Mouse (Mus musculus) forebrain, embryonic 10.5 days (tissue): ENCODE measurements around the gene Nod2. TPM values are rescaled to one million over a fixed set of nuclear protein-coding genes. Genes with fewer than 3 reads are reported as not detected.

ENCODE experiments used
- DNase-seq: peaks from one replicate; pipeline ENCODE4 v3.0.0-alpha.2; 2017; ENCODE audit warnings: low spot score; ENCODE audit errors: extremely low spot score
- H3K27ac ChIP-seq: fragments of 300-500 bp; sonication (generic); 2 replicates; pipeline ENCODE4 v1.5.1; 2016; ENCODE audit warnings: mild to moderate bottlenecking
- H3K27me3 ChIP-seq: fragments of 300-500 bp; sonication (generic); 2 replicates; pipeline ENCODE4 v1.6.1; 2016; ENCODE audit warnings: mild to moderate bottlenecking; ENCODE audit not compliant: poor library complexity, severe bottlenecking
- H3K36me3 ChIP-seq: fragments of 300-500 bp; sonication (generic); replicated peaks from 2 replicates; pipeline ENCODE4 v1.6.1; 2016; ENCODE audit warnings: mild to moderate bottlenecking, moderate library complexity
- H3K4me1 ChIP-seq: fragments of 300-500 bp; sonication (generic); 2 replicates; pipeline ENCODE4 v1.6.1; 2016
- H3K4me3 ChIP-seq: fragments of 300-500 bp; sonication (generic); 2 replicates; pipeline ENCODE4 v1.5.1; 2016; ENCODE audit warnings: mild to moderate bottlenecking, moderate library complexity
- H3K9me3 ChIP-seq: fragments of 300-500 bp; sonication (generic); 2 replicates; pipeline ENCODE4 v1.6.1; 2016; ENCODE audit warnings: mild to moderate bottlenecking, moderate library complexity
- WGBS: fragments of 180-500 bp; shearing (Covaris S2); methylation state at CpG from one replicate; pipeline ENCODE4 v1.1.7; 2016; 5-methylcytosine and 5-hydroxymethylcytosine counted together
- polyA plus RNA-seq: library from polyadenylated mRNA; unstranded; fragments of >200 nt; fragmentation: Nextera tagmentation; extraction: Ambion mirVana; gene quantifications from 2 replicates; pipeline ENCODE4 v1.2.1, GENCODE M21; 2016

Nod2 gene
- polyA plus RNA-seq, 1 experiment from 2014 or later, result 0.07 TPM

DNA sequence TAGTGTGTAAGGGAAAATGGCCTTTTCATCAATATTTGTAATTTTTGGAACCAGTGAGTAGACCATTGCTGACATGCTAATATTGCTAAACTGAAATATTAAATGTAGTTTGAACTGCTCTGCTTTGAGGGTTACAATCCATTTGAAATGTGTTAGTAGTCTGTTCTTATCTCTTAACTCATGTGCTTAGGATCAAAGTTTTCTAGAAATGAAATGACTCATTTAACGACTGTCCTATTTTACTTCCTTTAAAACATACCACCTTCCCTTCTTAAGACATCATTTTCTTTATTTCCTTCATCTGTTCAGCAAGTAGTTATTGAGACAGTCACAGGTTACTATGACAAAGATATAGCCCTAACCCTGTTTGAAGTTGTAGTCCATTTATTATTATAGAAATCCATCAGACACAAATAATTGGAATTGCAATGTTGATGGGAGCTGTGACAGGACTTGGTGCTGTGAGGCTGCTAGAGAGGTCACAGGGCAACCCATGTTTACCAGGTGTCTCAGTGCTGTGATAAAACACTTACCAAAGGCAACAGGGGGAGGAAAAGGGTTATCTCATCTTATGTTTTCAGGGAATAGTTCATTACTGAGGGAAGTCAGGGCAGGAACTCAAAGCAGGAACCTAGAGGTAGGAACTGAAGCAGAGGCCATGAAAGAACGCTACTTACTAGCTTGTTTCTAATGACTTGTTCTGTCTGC lies 76.3 kb downstream of the Nod2 start:
- no peaks in the 10 kb centered on the region for H3K4me1 ChIP-seq
- no peak for DNase-seq
- WGBS, result 91% methylated on average over 2 of the region's 2 CpGs
- no peak overlapping the region for H3K27ac ChIP-seq
- H3K9me3 ChIP-seq, result no peaks in the 10 kb centered on the region
- no peak overlapping the region for H3K4me3 ChIP-seq
- H3K36me3 ChIP-seq, result no peaks in the 10 kb centered on the region
- no peaks in the 10 kb centered on the region for H3K27me3 ChIP-seq

Other genes with a start within 250 kb of the Nod2 start
- 47.2 and 48.5 TPM in 2 replicates for gene Nkd1, start 126.0 kb upstream of the Nod2 start, polyA plus RNA-seq
- 0.47 and 1.0 TPM in 2 replicates for gene Snx20, start 11.2 kb upstream of the Nod2 start, polyA plus RNA-seq
- gene Cyld, start 49.7 kb downstream of the Nod2 start, polyA plus RNA-seq, result 8.5 and 10.0 TPM in 2 replicates